Mouse (Mus musculus) hematopoietic stem cell, adult 5-6 weeks (primary cell): Measurements from ENCODE around the gene Scamp1. TPM values are rescaled to one million over a fixed set of nuclear protein-coding genes. Genes with fewer than 3 reads are reported as not detected.

Experiments
- ATAC-seq, 2 experiments: fragments of 125-278 bp in 1 of 2; replicated peaks in 1 of 2; 2 replicates each; pipeline ENCODE4 v1.8.0; 2016 to 2017; ENCODE audit warnings: inconsistent platforms in 2 of 2, mild to moderate bottlenecking in 2 of 2, moderate number of reproducible peaks in 2 of 2, low read depth in 1 of 2, moderate TSS enrichment in 1 of 2; ENCODE audit not compliant: low FRiP score in 2 of 2, poor library complexity in 2 of 2, severe bottlenecking in 2 of 2, insufficient read depth in 1 of 2, low TSS enrichment in 1 of 2
- total RNA-seq: library from RNA; stranded (forward); fragments of 172-1452, 232-1000 nt; gene quantifications from 2 replicates; pipeline ENCODE4 v1.2.3, GENCODE M21; 2017

Gene Scamp1
- total RNA-seq, 1 experiment from 2014 or later = 18.1 TPM

- no peak for ATAC-seq
Measured at GRCm38 (mm10) chr13:94253052-94253451, 32.6 kb downstream of the Scamp1 start.

DNA sequence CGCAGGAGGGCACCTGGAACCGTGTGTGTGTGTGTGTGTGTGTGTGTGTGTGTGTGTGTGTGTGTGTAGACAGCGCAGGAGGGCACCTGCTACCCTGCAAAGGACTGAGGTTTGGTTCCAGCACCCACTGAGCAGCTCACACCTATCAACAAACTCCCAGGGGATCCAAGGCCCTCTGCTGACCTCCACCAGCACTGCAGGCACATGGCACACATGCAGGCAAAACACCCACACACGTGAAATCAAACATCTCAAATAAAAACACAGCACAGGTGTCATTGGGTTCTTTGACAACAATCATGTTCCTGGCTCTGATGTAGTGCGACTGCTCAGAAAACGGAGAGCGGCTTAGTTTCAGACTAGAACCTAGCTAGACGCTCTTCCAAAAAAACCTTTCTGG is 34.9 kb downstream of the Scamp1 start:
- ATAC-seq = no peak

DNA sequence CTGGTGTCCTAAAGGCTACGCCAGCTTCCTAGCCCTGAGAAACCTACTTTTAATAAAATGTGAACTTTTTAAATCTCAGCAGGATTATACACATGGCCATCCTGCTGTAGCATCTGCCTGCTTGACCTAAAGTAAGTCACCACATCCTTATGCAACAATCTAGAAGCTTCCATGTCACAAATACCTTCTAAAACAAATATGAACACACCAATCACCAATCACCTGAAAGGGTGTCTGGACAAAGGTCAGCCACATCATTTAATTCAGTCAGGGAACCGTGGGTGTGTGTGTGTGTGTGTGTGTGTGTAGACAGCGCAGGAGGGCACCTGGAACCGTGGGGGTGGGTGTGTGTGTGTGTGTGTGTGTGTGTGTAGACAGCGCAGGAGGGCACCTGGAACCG is 35.5 kb downstream of the Scamp1 start:
- no peak for ATAC-seq

- no peak for ATAC-seq
Measured at GRCm38 (mm10) chr13:94242897-94243296, 42.8 kb downstream of the Scamp1 start.

DNA sequence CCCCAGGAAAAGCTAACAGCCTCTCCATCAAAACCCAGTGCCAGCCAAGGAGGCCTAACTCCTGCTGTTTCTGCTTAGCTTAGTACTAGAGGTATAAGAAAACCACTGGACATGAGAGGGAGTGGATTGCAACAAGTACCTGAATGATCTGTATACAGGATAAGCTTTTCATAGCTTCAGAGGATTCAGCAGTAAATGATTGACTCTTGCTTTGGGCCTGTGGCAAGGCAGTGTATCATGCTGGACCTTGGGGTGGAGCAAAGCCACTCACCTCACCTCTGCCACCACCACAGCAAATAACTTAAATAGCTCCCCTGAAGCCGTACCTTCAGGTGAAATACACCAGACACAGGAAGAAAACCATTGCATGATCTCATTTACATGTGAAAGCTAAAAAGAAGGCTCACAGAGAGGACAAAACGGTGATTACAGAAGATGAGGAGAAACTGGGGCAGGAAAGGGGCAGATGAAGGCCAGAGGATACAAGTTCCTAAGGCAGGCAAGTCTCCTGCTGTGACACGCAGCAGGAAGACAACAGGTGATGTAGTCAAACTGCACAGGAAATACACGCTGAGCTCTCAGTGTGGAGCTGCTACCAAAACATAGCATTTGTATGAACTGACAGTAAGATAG is 43.6 kb downstream of the Scamp1 start:
- no peak for ATAC-seq

DNA sequence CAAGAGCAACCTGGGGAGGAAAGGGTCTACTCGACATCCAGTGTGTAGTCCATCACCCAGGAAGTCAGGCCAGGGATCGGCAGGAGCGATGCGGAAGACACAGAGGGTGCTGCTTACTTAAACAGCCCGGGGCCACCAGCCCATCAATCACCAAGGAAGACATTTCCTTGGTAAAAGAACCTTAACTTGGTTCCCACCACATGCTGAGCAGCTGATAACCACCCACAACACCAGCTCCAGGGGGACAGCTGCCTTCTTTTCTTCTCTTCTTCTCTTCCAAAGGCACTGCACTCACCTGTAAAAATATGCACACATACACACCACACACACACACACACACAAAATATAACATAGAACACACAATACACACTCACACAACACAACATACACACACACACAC is 44.8 kb downstream of the Scamp1 start:
- ATAC-seq = no peak

DNA sequence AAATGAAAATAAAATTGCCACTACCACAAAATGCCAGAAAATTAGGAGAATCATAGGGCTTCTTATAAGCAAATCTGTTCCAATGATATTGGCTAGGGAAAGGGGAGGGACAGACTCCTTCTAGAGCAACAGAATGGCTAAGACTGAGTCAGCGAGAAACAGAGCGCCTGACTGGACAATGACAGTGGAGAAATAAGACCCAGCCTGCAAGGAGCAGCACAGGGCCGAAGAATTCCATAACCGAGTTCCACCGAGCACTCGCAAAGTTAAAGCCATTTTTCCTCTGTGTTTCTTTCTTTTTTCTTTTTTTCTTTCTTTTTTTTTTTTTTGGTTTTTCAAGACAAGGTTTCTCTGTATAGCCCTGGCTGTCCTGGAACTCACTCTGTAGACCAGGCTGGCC is 45.5 kb downstream of the Scamp1 start:
- no peak for ATAC-seq

DNA sequence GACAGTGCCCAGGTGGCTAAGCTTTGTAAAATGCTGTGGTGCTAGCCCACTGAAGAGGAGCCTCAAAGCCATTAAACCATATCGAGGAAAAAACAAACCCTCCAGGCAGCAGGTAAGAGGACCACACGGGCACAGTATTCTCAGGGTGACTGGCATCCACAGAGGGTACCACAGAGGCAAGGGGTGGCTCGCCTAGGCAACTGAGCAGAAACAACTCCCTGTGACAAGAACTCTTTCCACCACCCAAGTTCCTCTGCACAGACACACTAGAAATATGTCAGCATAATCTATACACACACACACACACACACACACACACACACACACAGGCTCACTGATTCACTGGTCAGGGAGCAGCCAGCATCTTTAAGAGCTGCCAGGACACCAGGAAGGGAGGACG is 46.2 kb downstream of the Scamp1 start:
- ATAC-seq = no peak

GRCm38 (mm10) chr13:94231871-94232270 is 53.8 kb downstream of the Scamp1 start:
- ATAC-seq = no peak

DNA sequence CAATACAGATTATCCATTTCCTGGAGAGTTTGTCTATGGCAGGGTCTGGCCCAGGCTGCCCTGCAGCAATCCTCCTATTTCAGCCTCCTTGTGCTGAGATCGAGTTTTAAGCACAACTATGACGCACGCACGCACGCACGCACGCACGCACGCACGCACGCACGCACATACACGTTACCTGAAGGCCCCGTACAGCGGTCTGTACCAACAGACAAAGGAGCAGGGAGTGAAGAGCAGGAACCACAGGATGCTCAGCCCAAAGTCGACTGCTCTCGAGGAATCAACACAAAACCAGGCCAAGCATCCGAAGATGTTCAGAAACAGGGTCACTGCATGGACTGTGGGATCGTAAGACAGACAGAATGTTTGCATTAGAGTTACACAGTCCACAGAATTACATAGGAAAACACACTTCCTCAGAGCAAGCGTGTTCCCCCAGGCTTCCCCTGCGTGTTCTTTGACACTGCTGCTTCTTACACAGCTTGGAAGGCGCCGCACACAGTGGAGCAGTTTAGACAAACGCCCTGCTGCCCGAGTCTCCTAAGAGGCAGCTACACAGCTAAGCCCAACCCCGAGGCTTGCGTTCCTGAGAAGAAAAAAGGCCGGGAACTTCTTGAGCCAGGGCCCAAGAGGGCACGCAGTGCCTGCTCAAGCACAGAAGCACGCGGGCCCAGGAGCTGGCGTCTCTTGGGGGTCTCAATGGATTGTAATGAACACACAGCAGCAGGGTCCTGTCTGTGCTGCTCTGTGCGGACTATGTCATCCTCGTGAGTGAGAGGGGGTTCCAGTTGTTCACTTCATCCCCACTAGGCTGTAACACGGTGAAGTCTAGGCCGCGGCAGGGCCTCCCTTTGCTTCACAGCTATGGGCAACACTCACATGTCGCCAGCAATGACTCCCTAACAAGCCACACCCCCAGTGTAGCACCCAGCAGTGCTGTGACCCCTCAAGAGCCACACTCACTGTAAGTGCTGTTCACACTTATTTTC is 60.6 kb downstream of the Scamp1 start:
- no peak for ATAC-seq

- ATAC-seq = no peak
Measured at GRCm38 (mm10) chr13:94223609-94224008, 62.0 kb downstream of the Scamp1 start.

DNA sequence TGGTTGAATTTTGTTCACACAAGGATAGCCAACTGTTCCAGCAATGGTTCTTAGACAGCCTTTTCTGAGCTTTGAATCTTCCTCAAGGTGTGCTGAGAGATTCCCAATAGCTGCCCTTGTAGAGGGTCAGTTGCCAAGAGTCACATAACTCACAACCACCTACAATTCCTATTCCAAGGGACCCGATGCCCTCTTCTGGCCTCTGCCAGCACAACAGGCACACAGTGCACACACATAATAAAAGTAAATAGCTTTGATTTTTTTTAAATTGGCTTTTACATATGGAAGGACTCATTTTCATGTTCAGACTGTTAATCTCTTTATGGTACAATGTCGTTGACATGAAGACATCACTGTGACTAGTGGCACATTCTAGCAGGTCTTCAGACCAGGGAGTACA is 72.9 kb downstream of the Scamp1 start:
- ATAC-seq = no peak

DNA sequence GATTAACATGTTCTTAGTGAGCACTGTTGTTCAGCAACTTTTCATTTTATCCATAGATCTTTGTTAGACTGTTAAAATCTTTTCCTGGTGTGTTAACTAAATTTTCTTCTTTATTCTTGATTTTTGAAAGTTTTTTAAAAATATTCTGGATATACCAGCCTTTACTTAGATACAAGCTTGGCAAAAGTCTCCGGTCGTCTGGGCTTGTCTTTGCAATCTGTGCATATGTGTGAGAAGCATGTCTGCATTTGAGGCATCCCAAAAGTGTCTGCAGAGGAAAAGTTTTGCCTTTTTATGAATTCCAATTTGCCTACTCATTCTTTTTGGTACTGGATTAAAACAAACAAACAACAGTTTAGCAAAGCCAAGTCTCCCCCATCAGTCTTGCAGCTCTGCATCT is 73.5 kb downstream of the Scamp1 start:
- ATAC-seq = no peak

GRCm38 (mm10) chr13:94211236-94212119 is 74.2 kb downstream of the Scamp1 start:
- ATAC-seq = no peak

DNA sequence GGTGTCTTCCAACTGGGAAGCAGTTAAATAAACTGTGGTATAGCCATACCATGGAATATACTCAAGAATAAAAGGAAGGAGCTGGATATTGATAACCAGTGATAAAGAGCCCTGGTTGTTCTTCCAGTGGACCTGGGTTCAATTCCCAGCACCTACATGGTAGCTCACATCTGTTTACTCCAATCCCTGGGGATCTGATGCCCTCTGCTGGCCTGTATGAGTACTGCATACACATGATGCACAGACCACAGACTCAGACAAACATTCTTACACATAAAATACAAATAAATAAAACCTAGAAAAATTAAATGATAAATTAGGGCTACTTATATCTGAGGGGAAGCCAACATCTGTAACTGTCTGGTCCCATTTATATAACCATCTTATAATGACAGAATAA is 76.8 kb downstream of the Scamp1 start:
- ATAC-seq = no peak

DNA sequence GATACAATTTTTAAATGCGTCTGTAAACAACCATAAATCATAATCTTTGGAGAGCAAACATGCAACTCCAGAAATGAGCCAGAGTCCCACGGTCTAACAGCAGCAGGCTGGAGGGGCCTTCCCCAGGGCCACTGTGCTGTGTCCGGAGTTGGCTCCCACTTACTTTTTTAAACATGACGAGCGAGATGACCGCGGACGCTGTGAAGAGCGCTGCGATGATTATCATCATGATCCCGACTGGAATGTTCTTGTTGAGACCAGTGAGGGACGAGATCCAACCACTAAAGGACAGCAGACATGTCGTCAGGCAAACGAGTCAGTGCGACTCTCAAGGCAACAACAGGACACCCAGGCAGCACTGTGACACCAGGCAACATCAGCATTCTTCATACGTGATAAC is 77.7 kb downstream of the Scamp1 start:
- no peak for ATAC-seq

DNA sequence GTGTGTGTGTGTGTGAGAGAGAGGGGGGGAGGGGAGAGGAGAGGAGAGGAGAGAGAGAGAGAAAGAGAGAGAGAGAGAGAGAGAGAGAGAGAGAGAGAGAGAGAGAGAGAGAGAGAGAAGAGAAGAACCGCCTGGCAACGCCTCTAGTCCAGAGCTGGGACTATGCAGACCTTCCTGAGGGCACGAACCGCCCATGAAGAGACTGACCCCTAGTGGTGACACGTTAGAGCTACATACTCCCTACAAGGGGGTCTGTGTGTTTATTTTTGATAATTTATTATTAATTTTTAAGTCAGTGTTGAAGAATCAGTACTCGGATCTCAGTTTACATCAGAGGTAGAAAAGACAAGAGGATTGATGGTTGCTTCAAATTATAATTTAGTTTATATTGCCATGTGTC is 80.4 kb downstream of the Scamp1 start:
- peak; percentile 73 to 86 for ATAC-seq

- no peak for ATAC-seq
Measured at GRCm38 (mm10) chr13:94199829-94200228, 85.8 kb downstream of the Scamp1 start.
